Mouse (Mus musculus) kidney, postnatal 25 days (tissue): Measurements from ENCODE around the gene Gm6020.
"Not testable (repeated sequence)": the region's sequence is repeated elsewhere in the genome, so short reads cannot be mapped to it uniquely, and the experiment has no call there.

Experiments used
- DNase-seq, 2 experiments: peaks; one replicate each; pipeline ENCODE4 v3.0.0; 2021; ENCODE audit warnings: mixed read lengths in 2 of 2

The Gm6020 gene

DNA sequence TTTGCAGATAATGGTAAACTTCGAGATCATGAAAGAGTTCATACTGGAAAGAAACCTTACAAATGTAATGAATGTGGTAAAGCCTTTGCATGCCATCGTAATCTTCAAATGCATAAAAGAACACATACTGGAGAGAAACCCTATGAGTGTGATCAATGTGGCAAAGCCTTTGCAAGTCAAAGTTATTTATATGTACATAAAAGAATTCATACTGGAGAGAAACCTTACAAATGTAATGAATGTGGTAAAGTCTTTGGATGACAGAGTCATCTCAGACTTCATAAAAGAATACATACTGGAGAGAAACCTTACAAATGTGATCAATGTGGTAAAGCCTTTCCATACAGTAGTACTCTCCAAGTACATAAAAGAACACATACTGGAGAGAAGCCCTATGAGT, at the start of gene Gm6020:
Gene Gm6020 (plus strand): TSS at position 301 of the 400 bp plus-strand sequence.
- DNase-seq, result not testable (repeated sequence)

DNA sequence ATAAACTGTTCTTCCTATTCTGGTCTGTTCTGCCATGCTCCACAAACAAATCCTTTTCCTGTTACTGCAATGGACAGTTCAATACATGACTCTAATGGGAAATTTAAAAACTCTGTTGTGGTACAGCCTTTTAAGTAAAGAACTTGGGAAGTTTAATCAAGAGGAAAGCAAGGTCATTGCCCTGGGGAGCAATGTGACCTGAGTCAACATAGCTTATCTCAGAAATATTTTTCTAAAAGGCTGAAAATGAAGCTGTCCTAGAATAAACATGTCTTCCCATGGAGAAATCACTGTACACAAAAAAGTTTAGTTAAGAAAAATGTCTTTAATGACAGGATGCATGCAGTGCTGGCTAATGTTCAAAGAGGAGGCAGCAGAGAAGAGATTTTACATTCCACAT, 45.0 kb upstream of the Gm6020 start:
- no peak for DNase-seq

DNA sequence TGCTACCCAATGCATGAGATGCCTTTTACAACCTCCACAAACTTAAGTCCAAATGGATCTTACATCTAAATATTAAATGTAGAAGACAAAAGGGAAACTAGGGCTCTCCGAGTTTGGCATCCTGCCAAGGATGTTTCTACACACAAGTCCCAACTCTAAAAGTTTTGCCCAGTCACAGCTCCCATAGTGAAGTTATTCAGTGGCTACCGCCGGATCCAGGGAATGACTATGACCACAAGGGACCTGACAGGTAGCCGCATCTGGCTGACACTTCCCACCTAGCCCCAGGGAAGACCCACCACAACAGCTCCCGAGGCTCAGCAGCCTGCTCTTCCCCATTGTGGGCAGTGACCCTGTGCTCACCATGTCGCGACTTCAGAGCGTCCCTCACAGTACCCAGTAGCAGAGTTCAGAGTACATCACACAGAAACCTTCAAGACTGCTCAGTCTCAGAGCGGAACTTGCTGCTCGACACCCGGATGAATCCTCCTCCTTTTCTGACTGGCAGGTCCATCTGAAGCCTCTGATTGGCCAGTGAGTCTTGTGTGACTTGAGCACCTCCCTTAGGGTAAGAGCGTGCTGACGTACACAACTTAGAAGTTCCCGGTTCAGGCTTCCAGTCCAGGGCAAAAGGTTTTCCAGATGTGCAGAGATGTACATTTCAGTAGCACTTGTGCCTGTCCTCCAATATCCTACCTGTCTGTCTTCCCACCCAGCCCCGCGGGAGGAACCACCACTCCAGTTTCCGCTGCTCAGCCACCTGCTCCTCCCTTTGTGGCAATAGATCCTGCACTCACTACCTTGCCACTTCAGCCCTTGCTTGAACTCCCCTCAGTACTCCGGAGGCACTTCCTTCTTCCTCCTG, 43.1 kb upstream of the Gm6020 start, which contains the start of gene Zfp950:
Gene Zfp950 (minus strand): TSS at position 499 of the 865 bp plus-strand sequence.
- DNase-seq, result peak; percentile 87 to 95

DNA sequence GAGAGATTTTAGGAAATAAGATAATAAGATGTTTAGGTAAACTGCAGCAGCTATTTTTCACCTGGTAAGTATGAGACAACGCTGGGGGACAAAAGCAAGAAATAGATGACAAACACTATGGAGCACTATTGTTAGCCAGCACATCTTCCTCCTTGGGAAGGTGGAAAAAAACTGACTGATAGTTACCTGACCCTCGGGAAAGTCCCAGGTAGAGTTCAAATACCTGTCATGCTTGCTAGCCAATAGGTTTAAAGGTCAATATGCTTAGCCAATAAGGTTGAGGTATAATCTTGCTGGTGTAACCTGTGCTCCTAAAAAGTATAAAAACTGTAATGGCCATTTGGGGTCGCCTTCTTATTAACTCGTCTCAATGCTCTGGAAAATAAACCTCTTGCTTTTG, 42.4 kb upstream of the Gm6020 start:
- DNase-seq, result no peak

GRCm38 (mm10) chr19:61151372-61151700, 32.4 kb upstream of the Gm6020 start:
- DNase-seq, result peak; percentile 39 to 76

DNA sequence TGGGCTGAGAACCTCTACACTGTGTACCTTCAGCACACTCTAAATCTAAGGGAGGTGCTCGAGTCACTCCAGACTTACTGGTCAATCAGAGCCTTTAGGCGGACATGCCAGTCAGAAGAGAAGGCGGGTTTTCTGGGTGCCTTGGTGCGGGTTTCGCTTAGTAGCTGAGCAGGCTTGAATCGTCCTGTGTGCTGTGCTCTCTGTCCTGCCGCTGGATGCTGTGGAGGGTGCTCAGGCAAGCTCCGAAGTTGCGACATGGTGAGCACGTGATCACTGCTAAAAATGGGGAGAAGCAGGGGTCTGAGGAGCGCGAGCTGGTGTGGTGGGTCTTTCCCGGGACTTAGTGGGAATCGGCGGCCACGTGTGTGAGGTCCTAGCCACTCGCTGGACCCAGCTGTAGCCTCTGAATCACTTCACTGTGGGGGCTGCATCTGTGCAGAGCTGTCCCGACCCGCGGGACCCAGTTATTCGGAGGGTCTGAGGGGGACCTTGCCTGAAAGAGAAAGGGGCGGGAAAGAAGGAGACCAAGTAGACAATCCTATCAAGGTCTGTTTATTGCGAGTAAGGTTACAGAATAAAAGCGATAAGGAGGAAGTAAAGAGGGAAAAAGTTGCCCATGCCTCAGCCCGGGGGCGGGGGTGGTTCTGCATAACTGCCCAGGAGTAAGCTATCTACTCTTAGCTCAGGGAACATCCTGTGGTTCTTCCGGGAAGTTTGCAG, 31.8 kb upstream of the Gm6020 start:
- DNase-seq, result peak; percentile 13 to 39

GRCm38 (mm10) chr19:61175756-61176324, 7.8 kb upstream of the Gm6020 start, which contains the start of gene Gm7102:
TSS of gene Gm7102 (minus strand) at chr19:61176309.
- DNase-seq, result peak in 1 of 2 experiments; percentile 9

GRCm38 (mm10) chr19:61199316-61199715, 15.6 kb downstream of the Gm6020 start:
- peak; percentile 88 to 94 for DNase-seq

DNA sequence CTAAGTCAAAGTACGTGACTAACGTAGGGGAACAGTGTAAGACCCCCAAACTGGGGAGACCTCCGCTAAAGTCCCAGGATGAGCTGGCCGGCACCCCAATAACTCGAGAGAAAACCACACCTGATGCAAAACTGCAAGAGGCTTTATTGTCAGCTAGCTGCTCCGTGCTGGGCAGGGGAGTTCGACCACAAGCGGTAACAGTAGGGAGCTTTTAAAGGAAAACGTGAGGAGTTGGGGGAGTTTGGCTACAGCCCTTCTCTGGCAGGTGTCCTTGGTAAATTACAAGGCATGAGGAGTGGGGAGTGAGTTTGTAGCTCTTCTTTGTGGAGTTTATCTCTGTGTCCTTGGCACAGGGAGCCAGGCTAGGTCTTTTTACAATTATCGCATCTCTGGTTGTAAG, 16.1 kb downstream of the Gm6020 start:
- DNase-seq, result peak; percentile 7 to 33

GRCm38 (mm10) chr19:61207506-61207905, 23.8 kb downstream of the Gm6020 start:
- not testable (repeated sequence) for DNase-seq

- no peak for DNase-seq
Observed at GRCm38 (mm10) chr19:61223706-61224328, 40.1 kb downstream of the Gm6020 start.

DNA sequence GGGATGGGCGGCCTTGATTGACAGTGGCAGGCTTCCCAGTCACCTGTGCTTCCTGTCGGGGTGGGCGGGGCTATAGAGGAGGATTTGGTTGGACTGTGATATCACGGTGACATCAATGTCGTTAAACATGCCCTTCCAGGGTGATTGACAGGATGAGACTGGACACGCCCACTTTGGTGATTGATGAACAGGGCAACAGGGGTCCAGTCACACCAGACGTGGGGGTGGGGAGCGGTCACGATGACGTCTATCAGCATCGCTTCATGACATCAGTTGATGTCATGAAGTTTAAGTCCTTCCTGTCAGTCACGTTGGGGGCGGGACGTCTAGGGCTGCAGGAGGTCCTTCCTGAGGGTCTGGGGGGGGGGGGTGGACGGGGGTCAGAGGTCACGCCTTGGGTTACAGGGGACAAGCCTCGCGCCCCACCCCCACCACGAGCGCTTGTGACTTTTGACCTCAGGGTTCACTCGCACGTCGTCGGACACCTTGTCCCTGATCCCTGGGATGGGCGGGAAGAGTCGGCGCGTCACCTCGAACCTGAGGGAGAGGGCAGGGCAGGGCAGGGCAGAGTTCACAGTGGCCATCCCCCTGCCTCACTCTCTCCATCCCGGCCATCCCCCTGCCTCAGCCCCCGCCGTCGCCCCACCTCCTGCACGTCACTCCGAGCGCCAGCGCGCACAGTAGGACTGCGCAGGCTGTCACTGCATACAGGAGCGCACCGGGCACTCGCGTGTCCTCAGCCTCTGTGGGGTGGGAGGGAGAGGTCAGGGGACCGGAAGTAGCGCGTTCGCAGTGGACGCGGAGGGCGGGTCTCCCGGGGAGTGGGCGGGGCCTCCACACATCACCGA, 41.2 kb downstream of the Gm6020 start:
- peak; percentile 8 to 52 for DNase-seq

GRCm38 (mm10) chr19:61225526-61226400, 42.1 kb downstream of the Gm6020 start:
- peak; percentile 70 to 85 for DNase-seq

DNA sequence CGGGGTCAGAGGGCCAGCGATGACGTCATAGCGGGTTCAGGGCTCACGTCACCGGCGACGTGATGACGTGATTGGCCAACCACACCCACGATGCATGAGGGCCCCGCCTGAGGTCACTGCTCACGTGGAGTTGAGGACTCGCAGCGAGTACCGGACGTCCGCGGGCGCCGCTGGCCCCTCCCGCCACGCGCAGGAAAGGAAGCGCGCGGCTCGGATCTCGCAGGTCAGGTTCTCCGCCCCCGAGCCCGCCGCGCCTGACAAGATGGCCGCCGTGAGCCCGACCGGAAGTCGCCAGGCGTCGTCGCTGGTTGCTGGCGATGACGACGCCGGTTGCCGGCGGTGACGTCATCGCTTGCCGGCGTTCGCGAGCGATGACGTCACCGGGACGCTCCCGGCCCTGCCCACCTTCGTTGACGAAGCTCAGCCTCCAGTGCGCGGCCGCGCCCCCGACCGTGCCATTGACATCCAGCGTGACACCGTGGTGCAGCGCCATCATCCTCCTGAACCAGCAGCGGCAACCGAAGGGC, 42.8 kb downstream of the Gm6020 start:
- DNase-seq, result peak; percentile 63 to 84

DNA sequence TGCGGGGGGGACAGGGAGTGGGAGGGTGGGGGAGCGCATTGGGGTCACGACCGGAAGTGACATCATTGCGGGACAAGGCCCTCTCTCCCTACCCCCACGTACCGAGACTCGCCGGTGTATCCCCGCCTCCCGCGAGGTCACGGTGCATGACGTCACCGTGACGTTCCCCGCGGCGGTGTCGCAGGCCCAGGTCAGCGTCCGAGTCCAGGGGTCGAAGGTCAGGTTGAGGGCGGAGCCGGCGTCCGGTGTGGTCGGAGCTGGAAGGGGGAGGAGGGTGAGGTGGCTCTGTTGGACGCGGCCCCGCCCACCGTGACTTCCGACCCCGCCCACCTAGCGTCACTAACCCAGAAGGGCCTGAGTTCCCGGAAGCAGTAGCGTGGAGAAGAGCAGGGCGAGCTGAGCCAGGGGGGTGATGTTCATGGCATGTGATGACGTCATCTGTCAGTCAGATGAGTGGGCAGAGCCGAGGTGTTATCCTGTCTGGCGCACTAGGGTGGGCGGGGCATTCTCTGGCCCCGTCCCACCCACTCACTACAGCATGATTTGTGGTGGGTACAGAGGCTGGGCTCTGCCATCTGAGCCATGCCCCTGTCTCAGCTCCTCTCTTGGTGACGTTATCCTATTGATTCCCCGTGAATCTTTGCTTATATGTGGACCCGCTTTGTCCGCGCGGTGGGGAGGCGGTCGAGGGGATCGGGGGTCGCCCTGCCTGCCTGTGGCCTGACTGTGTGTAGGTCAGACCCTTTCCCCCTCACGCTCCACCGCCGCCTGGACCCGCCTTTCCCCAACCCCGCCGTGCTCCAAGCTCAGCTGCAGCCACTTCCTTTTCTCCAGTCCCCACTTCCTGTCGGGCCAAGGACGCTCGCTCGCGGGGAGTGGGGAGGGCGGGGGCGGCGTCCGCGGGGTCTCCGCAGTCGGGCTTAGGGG, 43.5 kb downstream of the Gm6020 start:
- peak; percentile 81 to 90 for DNase-seq

DNA sequence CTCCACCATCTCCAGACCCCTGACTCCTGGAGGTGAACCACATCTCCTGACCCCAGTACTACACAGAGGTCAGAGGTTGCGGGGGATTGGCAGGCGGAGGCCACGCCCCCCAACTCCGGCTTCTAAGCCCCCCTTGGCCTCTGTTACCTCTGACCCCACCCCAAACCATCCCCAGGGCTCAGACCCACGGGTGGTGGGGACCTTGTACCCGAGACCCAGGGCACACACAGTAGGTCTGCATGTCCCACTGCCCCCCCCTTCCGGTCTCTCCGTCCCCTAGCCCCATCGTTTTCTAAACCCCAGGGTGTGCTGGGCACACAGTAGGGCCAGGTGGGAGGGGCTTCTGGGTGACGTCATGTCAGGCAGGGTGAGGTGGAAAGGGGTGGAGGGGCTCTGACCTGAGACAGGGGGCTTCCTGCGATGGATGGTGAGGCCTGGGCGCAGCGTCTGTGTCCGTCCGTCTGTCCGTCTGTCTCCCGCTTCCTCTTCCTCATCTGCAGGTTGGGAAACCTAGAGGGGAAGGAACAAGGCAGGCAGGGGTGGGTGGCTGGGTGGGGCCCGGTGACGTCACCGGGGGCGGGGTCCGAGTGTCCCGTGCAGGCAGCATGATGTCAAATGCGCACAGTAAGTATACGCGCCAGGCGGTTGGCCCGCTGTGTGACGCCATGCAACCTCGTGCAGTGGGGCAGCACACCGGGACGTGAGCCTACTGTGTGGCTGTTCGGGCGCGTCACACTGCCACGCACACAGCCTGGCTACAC, 44.4 kb downstream of the Gm6020 start, which contains the start of gene Csf2ra:
Gene Csf2ra (minus strand): TSS at position 489 of the 761 bp plus-strand sequence.
- DNase-seq, result peak; percentile 4 to 53
